Mouse (Mus musculus): ENCODE measurements around the gene Mipol1. TPM values are rescaled to one million over a fixed set of nuclear protein-coding genes. Genes with fewer than 3 reads are reported as not detected.

Mipol1 gene
- polyA plus RNA-seq, 1 experiment from 2014 or later = 8.7 TPM

DNA sequence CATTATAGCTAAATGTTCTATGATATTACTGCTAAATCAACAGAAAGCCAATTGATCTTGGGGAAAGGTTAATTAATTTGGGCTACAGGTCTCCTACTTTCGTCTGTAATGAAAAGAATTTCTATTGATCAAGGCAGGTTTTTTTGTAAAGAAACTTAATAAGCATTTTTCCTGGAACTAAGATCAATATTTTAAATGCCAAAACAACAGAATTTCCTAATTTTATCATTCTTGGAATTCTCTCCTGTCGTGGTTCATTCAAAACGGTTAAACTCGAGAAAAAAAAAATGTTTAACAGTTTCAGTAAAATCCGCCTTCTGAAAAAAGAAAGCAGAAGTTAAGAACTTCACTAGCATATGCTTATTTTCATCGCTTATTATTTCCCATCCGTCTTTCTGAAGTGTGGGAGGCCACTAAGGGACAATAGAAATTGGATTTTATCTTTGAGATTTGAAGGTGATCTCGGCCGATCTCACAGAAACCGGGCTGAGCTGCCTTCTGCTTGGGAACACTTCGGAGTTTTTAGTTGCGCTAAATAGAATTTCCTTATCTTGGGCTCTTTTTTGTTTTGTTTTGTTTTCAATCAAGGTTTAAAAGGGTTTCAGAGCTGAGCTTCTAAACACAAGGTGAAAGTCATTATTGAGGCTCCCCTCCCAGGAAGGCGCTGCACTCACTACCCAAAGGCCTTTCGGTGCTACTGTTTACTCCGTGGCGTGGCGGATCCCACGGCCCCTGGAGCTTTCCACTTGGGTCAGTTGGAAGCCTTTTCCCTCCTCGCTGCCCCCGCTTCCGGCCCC, 307.8 kb downstream of the Mipol1 start:
- Histone ChIP-seq H3K9me3 (ENCODE audit: control insufficient read depth, low read length) (no peaks in the 10 kb centered on the region), H3K4me2 (ENCODE audit: low read depth, low read length) (peak overlapping the region; percentile 67), H3K4me1 (replicated peaks; ENCODE audit: control insufficient read depth, insufficient read depth, low read length) (peaks cover 5% of the 10 kb centered on the region; the same call in 1 of the 2 replicates), H3K4me3 (ENCODE audit: low read length) (peak overlapping the region; percentile 49), H3K27me3 (ENCODE audit: control insufficient read depth, insufficient read depth, low read depth, low read length) (peaks cover 63% of the 10 kb centered on the region), H3K36me3 (ENCODE audit: control insufficient read depth, insufficient read depth, low read length) (no peaks in the 10 kb centered on the region), H3K27ac (ENCODE audit: low read length) (peak overlapping the region; percentile 79), H3K9ac (ENCODE audit: low read length) (peak overlapping the region; percentile 69)
- WGBS = 1% methylated on average over 21 of the region's 21 CpGs
- no peak for ATAC-seq (ENCODE audit: low read depth)

DNA sequence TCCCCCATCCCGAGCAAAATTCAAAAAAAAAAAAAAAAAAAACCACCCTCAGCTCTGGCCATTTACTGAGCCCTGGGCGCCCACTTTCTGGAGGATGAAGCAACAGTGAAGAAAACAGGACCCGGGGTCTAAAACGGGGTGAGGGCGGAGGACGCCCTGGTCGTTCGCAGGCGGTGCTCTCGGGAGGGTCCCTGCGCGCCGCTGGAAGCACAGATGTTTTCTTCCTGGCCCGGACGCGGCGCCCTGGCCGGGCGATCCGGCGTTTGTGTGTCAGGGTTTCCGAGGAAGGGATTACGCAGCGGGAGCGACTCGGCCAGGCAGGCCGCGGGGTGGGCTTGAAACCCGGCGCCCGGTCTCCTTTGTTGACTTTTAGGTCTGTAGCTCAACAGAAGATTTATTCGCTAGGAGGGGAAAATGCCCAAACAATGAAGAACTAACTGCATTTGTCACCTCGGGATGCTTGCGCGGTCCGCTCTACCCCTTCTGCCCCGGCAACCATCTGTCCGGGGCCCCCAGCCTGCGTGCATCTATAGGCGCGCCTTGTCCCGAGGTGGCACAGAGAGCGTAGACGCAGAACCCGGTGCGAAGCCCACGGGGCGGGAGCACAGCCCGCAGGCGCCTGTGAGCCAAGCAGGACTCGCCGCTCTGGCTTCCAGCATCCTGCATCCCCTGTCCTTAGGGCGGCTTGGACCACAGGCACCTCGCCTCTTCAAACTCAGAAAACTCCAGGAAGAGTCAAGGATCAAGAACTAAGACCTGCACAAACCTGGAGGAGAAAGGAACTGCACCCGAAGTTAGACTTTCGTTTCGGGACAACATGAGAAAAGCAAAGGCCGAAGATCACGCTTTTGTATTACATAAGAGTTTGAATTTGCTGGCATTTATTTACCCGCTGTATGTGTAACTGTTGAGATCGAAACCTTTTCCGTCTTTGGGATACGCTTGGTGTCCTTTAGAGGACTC, 308.6 kb downstream of the Mipol1 start:
- Histone ChIP-seq H3K4me2 (ENCODE audit: low read depth, low read length) (peak overlapping the region; percentile 67), H3K27me3 (ENCODE audit: control insufficient read depth, insufficient read depth, low read depth, low read length) (peaks cover 66% of the 10 kb centered on the region), H3K27ac (ENCODE audit: low read length) (peak overlapping the region; percentile 79), H3K36me3 (ENCODE audit: control insufficient read depth, insufficient read depth, low read length) (no peaks in the 10 kb centered on the region), H3K9ac (ENCODE audit: low read length) (peak overlapping the region; percentile 69), H3K4me3 (ENCODE audit: low read length) (peak overlapping the region; percentile 49), H3K9me3 (ENCODE audit: control insufficient read depth, low read length) (no peaks in the 10 kb centered on the region), H3K4me1 (replicated peaks; ENCODE audit: control insufficient read depth, insufficient read depth, low read length) (peaks cover 5% of the 10 kb centered on the region; the same call in 1 of the 2 replicates)
- WGBS = under 1% methylated on average over 63 of the region's 63 CpGs
- ATAC-seq (ENCODE audit: low read depth) = no peak

DNA sequence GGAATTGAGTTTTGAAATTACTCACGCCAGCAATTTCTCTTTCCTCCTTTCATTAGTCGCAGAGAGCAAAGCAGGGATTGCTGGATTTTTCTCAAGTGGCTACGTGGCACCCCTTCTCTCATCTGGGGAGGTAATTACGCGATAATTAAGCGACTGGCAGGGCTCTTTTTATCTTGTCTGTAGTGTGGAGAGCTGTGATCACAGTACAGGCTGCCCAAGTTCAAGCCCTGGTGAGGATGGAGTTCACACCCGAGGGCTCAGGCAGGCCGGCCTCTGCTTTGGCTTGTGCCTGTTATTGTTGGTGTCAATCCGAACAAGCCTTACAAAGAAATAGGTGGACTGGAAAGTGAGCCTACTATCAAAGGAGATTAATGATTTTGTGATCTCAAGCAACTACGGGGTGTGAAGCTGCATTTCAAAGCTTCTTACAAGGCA, 309.3 kb downstream of the Mipol1 start:
- Histone ChIP-seq H3K4me2 (ENCODE audit: low read depth, low read length) (peak overlapping the region; percentile 67), H3K27ac (ENCODE audit: low read length) (peak overlapping the region; percentile 79), H3K36me3 (ENCODE audit: control insufficient read depth, insufficient read depth, low read length) (no peaks in the 10 kb centered on the region), H3K27me3 (ENCODE audit: control insufficient read depth, insufficient read depth, low read depth, low read length) (peaks cover 60% of the 10 kb centered on the region), H3K4me1 (replicated peaks; ENCODE audit: control insufficient read depth, insufficient read depth, low read length) (peaks cover 5% of the 10 kb centered on the region; the same call in 1 of the 2 replicates), H3K4me3 (ENCODE audit: low read length) (peak overlapping the region; percentile 49), H3K9me3 (ENCODE audit: control insufficient read depth, low read length) (no peaks in the 10 kb centered on the region), H3K9ac (ENCODE audit: low read length) (peak overlapping the region; percentile 69)
- ATAC-seq (ENCODE audit: low read depth) = no peak
- 2% methylated on average over 10 of the region's 10 CpGs for WGBS

DNA sequence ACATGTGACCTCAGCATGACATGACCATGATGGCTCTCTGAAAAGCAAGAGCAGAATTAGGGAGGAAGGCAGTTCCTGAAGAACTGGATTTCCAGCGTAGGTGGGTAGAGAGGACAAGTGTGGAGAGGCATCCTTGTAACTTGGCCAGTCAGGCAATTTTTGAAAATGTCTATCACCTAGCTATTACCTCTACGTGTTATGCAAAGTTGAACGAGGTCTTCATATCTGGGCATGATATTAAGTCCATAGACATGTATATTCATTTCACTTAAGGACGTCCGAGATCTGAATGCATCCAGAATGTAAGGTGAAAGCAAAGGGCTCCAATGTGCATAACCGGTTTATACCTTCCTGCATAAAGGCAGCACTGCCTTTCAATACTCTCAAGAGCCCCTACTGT, 310.9 kb downstream of the Mipol1 start:
- Histone ChIP-seq H3K9me3 (ENCODE audit: control insufficient read depth, low read length) (no peaks in the 10 kb centered on the region), H3K4me2 (ENCODE audit: low read depth, low read length) (peak overlapping the region; percentile 51), H3K9ac (ENCODE audit: low read length) (peak overlapping the region; percentile 33), H3K27me3 (ENCODE audit: control insufficient read depth, insufficient read depth, low read depth, low read length) (peaks cover 58% of the 10 kb centered on the region), H3K4me1 (replicated peaks; ENCODE audit: control insufficient read depth, insufficient read depth, low read length) (peaks cover 6% of the 10 kb centered on the region; the same call in 1 of the 2 replicates), H3K27ac (ENCODE audit: low read length) (peak overlapping the region; percentile 32), H3K36me3 (ENCODE audit: control insufficient read depth, insufficient read depth, low read length) (no peaks in the 10 kb centered on the region), H3K4me3 (ENCODE audit: low read length) (peak overlapping the region; percentile 70)
- ATAC-seq (ENCODE audit: low read depth) = no peak
- 7% methylated on average over 6 of the region's 6 CpGs for WGBS

DNA sequence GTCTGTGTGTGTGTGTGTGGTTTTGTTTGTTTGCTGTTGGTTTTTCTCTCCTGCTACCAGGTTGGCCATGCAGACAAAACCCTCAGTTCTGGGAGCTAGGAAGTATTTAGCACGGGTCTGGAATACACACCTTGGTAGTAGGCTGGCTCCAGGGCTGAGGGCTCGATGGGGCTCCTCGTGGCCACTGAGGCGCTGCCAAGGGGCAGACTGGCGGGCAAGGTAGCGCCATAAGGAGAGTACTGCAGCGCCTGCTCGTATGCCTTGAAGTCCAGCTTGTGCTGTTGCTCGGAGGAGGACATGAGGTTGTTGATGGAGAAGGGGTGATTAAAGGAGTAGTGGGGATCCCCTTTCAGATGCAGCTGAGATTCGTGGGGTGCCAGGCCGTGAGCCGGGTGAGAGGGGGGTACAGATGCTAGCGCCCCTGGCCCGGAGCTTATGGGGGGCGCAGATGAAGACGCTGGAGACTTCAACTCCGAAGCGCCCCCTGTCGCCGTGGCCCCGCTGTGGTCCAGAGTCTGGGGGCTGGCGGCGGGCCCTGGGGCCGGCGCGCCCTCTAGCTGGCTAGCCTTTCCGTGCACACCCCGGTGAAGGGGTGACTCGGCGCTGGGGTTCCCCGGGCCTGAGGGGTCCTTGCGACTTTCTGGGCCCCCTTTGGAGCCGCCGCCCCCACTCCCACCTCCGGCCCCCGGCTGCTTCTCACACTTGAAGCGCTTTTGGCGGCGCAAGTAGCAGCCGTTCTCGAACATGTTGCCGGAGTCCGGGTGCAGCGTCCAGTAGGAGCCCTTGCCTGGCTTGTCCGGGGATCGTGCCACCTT, 311.9 kb downstream of the Mipol1 start:
- Histone ChIP-seq H3K4me2 (ENCODE audit: low read depth, low read length) (peak overlapping the region; percentile 51), H3K4me1 (replicated peaks; ENCODE audit: control insufficient read depth, insufficient read depth, low read length) (peaks cover 6% of the 10 kb centered on the region; the same call in 1 of the 2 replicates), H3K36me3 (ENCODE audit: control insufficient read depth, insufficient read depth, low read length) (no peaks in the 10 kb centered on the region), H3K9ac (ENCODE audit: low read length) (peak overlapping the region; percentile 75), H3K27me3 (ENCODE audit: control insufficient read depth, insufficient read depth, low read depth, low read length) (peaks cover 58% of the 10 kb centered on the region), H3K9me3 (ENCODE audit: control insufficient read depth, low read length) (no peaks in the 10 kb centered on the region), H3K4me3 (ENCODE audit: low read length) (peak overlapping the region; percentile 70), H3K27ac (ENCODE audit: low read length) (peak overlapping the region; percentile 71)
- ATAC-seq (ENCODE audit: low read depth) = peak; percentile 48
- under 1% methylated on average over 39 of the region's 46 CpGs for WGBS

DNA sequence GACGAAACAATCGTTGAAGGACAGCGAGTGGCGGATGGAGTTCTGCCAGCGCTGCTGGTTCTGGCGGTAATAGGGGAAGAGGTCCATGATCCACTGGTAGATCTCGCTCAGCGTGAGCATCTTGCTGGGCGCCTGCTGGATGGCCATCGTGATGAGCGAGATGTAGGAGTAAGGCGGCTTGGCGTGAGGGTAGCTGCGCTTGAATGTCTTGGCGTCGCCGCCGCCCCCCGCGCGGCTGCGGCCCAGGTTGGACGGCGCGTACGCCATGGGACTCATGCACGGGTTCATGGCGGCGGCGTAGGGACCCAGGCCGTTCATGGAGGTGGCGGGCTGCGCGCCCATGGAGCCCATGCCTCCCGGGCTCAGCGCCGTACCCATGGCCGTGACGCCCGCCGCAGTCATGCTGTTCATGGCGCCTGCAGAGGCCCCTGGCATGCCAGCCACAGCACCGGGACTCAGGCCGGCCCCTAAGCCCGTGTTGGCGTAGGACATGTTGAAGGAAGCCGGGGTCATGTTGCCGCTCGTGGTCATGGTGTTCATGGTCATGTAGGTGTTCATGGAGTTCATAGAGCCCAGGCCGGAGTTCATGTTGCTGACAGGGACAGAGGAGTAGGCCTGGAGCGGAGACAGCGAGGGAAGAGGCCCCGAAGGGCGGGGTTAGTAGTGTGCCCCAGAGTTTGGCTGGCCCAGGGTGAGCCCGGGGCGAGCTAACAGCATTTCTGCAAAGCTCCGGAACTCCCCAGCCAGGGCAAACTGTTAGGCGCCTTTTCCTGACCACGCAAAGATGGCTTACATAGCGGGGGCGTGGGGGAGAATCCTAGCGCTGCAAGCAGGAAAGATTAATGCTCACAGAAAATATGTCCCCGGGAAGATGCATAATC, 312.8 kb downstream of the Mipol1 start:
- peak overlapping the region; percentile 71 for H3K27ac ChIP-seq (ENCODE audit: low read length)
- under 1% methylated on average over 61 of the region's 63 CpGs for WGBS

DNA sequence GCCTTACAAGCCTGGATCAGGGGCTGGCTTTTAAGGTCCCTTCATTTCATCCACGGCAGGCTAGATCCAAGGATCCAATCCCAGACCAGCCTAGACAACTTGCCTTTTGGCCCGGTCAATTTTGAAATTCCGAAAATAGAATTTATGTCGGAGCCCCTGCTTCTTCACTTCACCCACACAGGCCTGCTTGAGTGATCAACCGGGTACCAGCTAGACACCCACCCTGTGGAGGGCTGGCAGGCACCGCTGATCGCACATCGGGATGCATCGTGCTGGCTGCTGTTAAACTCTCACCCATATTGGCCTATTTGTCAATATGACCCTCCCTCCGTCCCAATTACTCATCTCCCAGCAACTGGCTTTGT, 313.4 kb downstream of the Mipol1 start:
- Histone ChIP-seq H3K4me1 (replicated peaks; ENCODE audit: control insufficient read depth, insufficient read depth, low read length) (peaks cover 6% of the 10 kb centered on the region; the same call in 1 of the 2 replicates), H3K36me3 (ENCODE audit: control insufficient read depth, insufficient read depth, low read length) (no peaks in the 10 kb centered on the region), H3K4me3 (ENCODE audit: low read length) (peak overlapping the region; percentile 70), H3K9me3 (ENCODE audit: control insufficient read depth, low read length) (no peaks in the 10 kb centered on the region), H3K27ac (ENCODE audit: low read length) (peak overlapping the region; percentile 71), H3K9ac (ENCODE audit: low read length) (peak overlapping the region; percentile 75), H3K4me2 (ENCODE audit: low read depth, low read length) (peak overlapping the region; percentile 51), H3K27me3 (ENCODE audit: control insufficient read depth, insufficient read depth, low read depth, low read length) (peaks cover 63% of the 10 kb centered on the region)
- WGBS = under 1% methylated on average over 10 of the region's 10 CpGs
- ATAC-seq (ENCODE audit: low read depth) = no peak

More for the DNA sequence above, 312.8 kb downstream of the Mipol1 start:
- Histone ChIP-seq H3K9ac (ENCODE audit: low read length) (peak overlapping the region; percentile 75), H3K36me3 (ENCODE audit: control insufficient read depth, insufficient read depth, low read length) (no peaks in the 10 kb centered on the region), H3K4me2 (ENCODE audit: low read depth, low read length) (peak overlapping the region; percentile 51), H3K9me3 (ENCODE audit: control insufficient read depth, low read length) (no peaks in the 10 kb centered on the region), H3K4me3 (ENCODE audit: low read length) (peak overlapping the region; percentile 70), H3K4me1 (replicated peaks; ENCODE audit: control insufficient read depth, insufficient read depth, low read length) (peaks cover 6% of the 10 kb centered on the region; the same call in 1 of the 2 replicates), H3K27me3 (ENCODE audit: control insufficient read depth, insufficient read depth, low read depth, low read length) (peaks cover 58% of the 10 kb centered on the region)
- no peak for ATAC-seq (ENCODE audit: low read depth)
